Mouse (Mus musculus) hindbrain, embryonic 11.5 days (tissue): ENCODE results near the gene Orai2. TPM values are rescaled to one million over a fixed set of nuclear protein-coding genes. Genes with fewer than 3 reads are reported as not detected.
A peak's percentile ranks its signal among the peaks of the same experiment; 100 is the strongest.
"Not testable (repeated sequence)": the region's sequence is repeated elsewhere in the genome, so short reads cannot be mapped to it uniquely, and the experiment has no call there.

Experiments used
- ATAC-seq: fragments of 200-750 bp; cut with Nextera tagmentation; 2 replicates; pipeline ENCODE4 v1.8.0; 2017; ENCODE audit warnings: mild to moderate bottlenecking, moderate TSS enrichment, moderate library complexity; ENCODE audit not compliant: low FRiP score
- DNase-seq: peaks from one replicate; pipeline ENCODE4 v3.0.0-alpha.2; 2015; ENCODE audit warnings: low spot score
- H3K27ac ChIP-seq: fragments of 300-500 bp; sonication (generic); 2 replicates; pipeline ENCODE4 v1.5.1; 2014; ENCODE audit warnings: mild to moderate bottlenecking, low read depth, low read length
- H3K27me3 ChIP-seq: fragments of 300-500 bp; sonication (generic); 2 replicates; pipeline ENCODE4 v1.6.1; 2014; ENCODE audit warnings: mild to moderate bottlenecking, low read length, moderate library complexity, mixed read lengths; ENCODE audit not compliant: control insufficient read depth, insufficient read depth
- H3K36me3 ChIP-seq: fragments of 300-500 bp; sonication (generic); 2 replicates; pipeline ENCODE4 v1.6.1; 2014; ENCODE audit warnings: mild to moderate bottlenecking, low read length, moderate library complexity, mixed read lengths; ENCODE audit not compliant: control insufficient read depth, insufficient read depth
- H3K4me1 ChIP-seq: fragments of 300-500 bp; sonication (generic); replicated peaks from 2 replicates; pipeline ENCODE4 v1.6.1; 2014; ENCODE audit warnings: low read length, mixed read lengths; ENCODE audit not compliant: control insufficient read depth, insufficient read depth
- H3K4me2 ChIP-seq: fragments of 300-500 bp; sonication (generic); replicated peaks from 2 replicates; pipeline ENCODE4 v1.6.1; 2014; ENCODE audit warnings: mild to moderate bottlenecking, low read depth, low read length
- H3K4me3 ChIP-seq: fragments of 300-500 bp; sonication (generic); 2 replicates; pipeline ENCODE4 v1.5.1; 2014; ENCODE audit warnings: low read depth, low read length
- H3K9ac ChIP-seq: fragments of 300-500 bp; sonication (generic); 2 replicates; pipeline ENCODE4 v1.6.1; 2014; ENCODE audit warnings: low read depth, low read length
- H3K9me3 ChIP-seq: fragments of 300-500 bp; sonication (generic); 2 replicates; pipeline ENCODE4 v1.6.1; 2016; ENCODE audit warnings: low read length; ENCODE audit not compliant: control insufficient read depth
- WGBS: fragments of 180-500 bp; shearing (Covaris S2); extraction: QIAGEN DNeasy Blood & Tissue Kit; methylation state at CpG from one replicate; pipeline ENCODE4 v1.1.7; 2014; 5-methylcytosine and 5-hydroxymethylcytosine counted together
- polyA plus RNA-seq: library from polyadenylated mRNA; unstranded; fragments of >200 nt; fragmentation: Nextera tagmentation; extraction: Ambion mirVana; gene quantifications from 2 replicates; pipeline ENCODE4 v1.2.1, GENCODE M21; 2014

The Orai2 gene
- polyA plus RNA-seq, 1 experiment from 2014 or later: 8.2 TPM

DNA sequence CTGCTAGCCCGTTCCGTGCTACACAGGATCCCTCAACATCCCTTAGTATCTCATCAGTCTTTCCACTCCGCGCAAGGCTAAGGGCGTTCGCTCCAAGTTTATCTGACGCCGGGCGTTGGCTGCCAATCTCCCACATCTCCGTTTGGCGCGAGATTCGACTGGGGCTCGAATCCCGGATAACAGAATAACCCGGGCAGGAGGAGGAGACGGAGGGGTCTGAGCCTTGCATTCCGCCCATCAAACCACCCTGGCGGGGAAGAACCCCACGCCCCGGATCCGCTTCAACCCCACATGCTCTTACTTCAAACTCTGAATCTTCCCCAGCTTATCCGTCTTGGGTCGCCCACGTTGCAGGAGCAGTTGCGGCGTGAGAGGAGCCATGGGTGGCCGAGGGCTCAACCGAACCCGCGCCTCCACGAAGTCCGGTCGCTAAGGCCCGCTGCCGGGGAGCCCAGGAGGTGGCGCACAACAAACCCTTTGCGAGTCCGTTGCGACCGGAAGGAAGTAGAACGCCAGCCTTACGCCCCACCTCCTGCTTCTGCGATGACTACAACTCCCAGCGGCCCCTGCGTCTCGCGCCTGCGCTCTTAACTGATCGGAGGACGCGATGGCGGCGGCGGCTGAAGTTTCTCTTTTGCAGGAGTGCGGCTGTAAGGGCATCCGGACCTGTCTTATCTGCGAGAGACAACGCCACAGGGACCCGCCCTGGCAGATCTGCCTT is 34.8 kb downstream of the Orai2 start, which contains the start of the genes Lrwd1 and Alkbh4:
Gene Lrwd1 (minus strand): TSS at position 504 of the 721 bp plus-strand sequence.
Gene Alkbh4 (plus strand): TSS at position 576 of the 721 bp plus-strand sequence.
- Histone ChIP-seq H3K4me2 (peak within 1 kb of the TSS; percentile 78), H3K36me3 (peaks cover 2% of the 10 kb centered on the region; the same call in 1 of the 2 replicates), H3K27me3 (no peaks in the 10 kb centered on the region), H3K4me3 (peak within 1 kb of the TSS; percentile 75), H3K27ac (no peak within 1 kb of the TSS), H3K9me3 (no peaks in the 10 kb centered on the region), H3K9ac (peak within 1 kb of the TSS; percentile 79), H3K4me1 (no peaks in the 10 kb centered on the region; the same call in 1 of the 2 replicates)
- peak; percentile 98 for DNase-seq
- under 1% methylated on average over 59 of the region's 60 CpGs for WGBS
- peak; percentile 88 for ATAC-seq

DNA sequence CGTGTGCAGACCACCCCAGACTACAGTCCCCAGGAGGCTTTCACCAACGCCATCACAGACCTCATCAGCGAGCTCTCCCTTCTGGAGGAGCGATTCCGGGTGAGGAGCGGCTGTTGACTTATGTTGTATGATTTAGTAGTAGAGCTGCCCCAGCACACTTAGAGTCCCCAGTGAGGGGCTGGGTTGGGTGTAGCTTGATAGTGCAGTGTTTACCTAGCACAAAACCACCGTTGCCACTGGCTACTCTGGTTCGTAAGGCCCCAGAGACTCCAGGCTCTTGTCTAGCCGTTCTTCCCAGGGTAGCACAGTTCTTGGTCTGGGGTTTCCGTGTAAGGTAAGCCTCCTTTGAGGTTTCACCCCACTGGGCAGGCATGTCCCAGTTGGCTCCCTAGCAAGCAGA is 48.3 kb downstream of the Orai2 start:
- 89% methylated on average over 10 of the region's 10 CpGs for WGBS
- H3K4me2 ChIP-seq: no peak overlapping the region
- no peak for ATAC-seq
- no peaks in the 10 kb centered on the region for H3K27me3 ChIP-seq
- no peak overlapping the region for H3K9ac ChIP-seq
- no peak overlapping the region for H3K27ac ChIP-seq
- peaks cover 4% of the 10 kb centered on the region for H3K4me1 ChIP-seq
- no peak overlapping the region for H3K4me3 ChIP-seq
- no peaks in the 10 kb centered on the region for H3K9me3 ChIP-seq
- no peak for DNase-seq
- peaks cover 19% of the 10 kb centered on the region for H3K36me3 ChIP-seq

- peaks cover 5% of the 10 kb centered on the region for H3K4me1 ChIP-seq
- ATAC-seq (peak; percentile 70), DNase-seq (no peak)
- H3K27me3 ChIP-seq: no peaks in the 10 kb centered on the region
- no peaks in the 10 kb centered on the region for H3K9me3 ChIP-seq
- 0% methylated on average over 22 of the region's 22 CpGs for WGBS
- H3K36me3 ChIP-seq: peaks cover 4% of the 10 kb centered on the region; the same call in 1 of the 2 replicates
- peak overlapping the region; percentile 90 for H3K4me3 ChIP-seq
- peak overlapping the region; percentile 78 for H3K4me2 ChIP-seq
- H3K27ac ChIP-seq: 0 out of 2 replicates have a peak overlapping the region, but pooled peaks have one; percentile 20
- peak overlapping the region; percentile 80 for H3K9ac ChIP-seq
Observed at GRCm38 (mm10) chr5:136116784-136117112, 53.8 kb downstream of the Orai2 start.

GRCm38 (mm10) chr5:136115891-136116783 is 54.4 kb downstream of the Orai2 start, which contains the start of gene Polr2j:
Gene Polr2j, plus strand, starts transcription at chr5:136116631.
- Histone ChIP-seq H3K27me3 (no peaks in the 10 kb centered on the region), H3K9ac (peak within 1 kb of the TSS; percentile 80), H3K4me3 (peak within 1 kb of the TSS; percentile 90), H3K27ac (0 out of 2 replicates have a peak within 1 kb of the TSS, but pooled peaks have one; percentile 20), H3K4me1 (peaks cover 5% of the 10 kb centered on the region), H3K9me3 (no peaks in the 10 kb centered on the region), H3K36me3 (peaks cover 4% of the 10 kb centered on the region; the same call in 1 of the 2 replicates), H3K4me2 (peak within 1 kb of the TSS; percentile 78)
- ATAC-seq (peak; percentile 94), DNase-seq (peak; percentile 99)
- WGBS: 3% methylated on average over 42 of the region's 42 CpGs

DNA sequence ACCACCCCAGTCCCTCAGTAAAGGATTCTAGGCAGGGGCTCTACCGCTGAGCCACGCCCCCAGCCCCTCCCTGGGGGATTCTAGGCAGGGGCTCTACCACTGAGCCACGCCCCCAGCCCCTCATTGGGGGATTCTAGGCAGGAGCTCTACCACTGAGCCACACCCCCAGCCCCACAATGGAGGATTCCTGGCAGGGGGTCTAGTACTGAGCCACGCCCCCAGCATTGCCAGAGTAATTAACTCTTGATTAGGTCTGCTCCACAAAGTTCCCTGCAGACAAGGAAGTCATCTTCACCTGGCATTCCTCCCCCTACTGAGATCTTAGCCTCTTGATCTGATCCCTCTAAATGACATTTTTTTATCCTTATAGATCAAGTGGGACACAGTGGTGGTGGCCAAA is 57.0 kb downstream of the Orai2 start:
- not testable (repeated sequence) for H3K27me3 ChIP-seq, ATAC-seq, H3K9ac ChIP-seq, DNase-seq, H3K4me3 ChIP-seq, H3K36me3 ChIP-seq, H3K4me2 ChIP-seq, H3K27ac ChIP-seq, H3K9me3 ChIP-seq, H3K4me1 ChIP-seq
- 25% methylated on average over 3 of the region's 4 CpGs for WGBS

GRCm38 (mm10) chr5:136109042-136109441 is 61.5 kb downstream of the Orai2 start:
- Histone ChIP-seq H3K9ac (no peak overlapping the region), H3K9me3 (no peaks in the 10 kb centered on the region), H3K36me3 (no peaks in the 10 kb centered on the region), H3K4me2 (no peak overlapping the region), H3K27ac (no peak overlapping the region), H3K27me3 (no peaks in the 10 kb centered on the region), H3K4me3 (no peak overlapping the region), H3K4me1 (no peaks in the 10 kb centered on the region)
- DNase-seq (no peak), ATAC-seq (no peak)
- WGBS: 75% methylated on average over 3 of the region's 3 CpGs

DNA sequence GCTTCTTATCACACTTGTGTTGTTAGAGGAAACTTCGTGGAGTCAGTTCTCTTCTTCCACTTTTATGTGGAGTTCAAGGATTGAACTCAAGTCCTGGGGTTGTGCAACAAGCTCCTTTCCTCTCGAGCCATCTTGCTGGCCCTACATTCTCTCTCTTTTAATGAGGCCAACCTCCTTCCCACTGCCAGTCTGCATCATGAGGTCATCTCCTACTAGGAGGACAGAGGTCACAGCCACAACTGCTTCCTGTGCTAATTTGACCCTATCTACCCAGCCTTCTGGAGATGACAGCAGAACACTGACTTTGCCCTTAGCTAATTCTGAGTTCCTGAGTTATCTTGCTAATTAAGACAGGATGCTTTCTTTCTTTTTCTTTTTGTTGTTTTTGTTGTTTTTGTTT is 62.0 kb downstream of the Orai2 start:
- no peaks in the 10 kb centered on the region for H3K36me3 ChIP-seq
- no peak overlapping the region for H3K4me3 ChIP-seq
- H3K27ac ChIP-seq: no peak overlapping the region
- no peaks in the 10 kb centered on the region for H3K4me1 ChIP-seq
- no peaks in the 10 kb centered on the region for H3K27me3 ChIP-seq
- no peak overlapping the region for H3K4me2 ChIP-seq
- ATAC-seq (no peak), DNase-seq (no peak)
- no peak overlapping the region for H3K9ac ChIP-seq
- H3K9me3 ChIP-seq: no peaks in the 10 kb centered on the region
- 60% methylated on average over 2 of the region's 2 CpGs for WGBS

DNA sequence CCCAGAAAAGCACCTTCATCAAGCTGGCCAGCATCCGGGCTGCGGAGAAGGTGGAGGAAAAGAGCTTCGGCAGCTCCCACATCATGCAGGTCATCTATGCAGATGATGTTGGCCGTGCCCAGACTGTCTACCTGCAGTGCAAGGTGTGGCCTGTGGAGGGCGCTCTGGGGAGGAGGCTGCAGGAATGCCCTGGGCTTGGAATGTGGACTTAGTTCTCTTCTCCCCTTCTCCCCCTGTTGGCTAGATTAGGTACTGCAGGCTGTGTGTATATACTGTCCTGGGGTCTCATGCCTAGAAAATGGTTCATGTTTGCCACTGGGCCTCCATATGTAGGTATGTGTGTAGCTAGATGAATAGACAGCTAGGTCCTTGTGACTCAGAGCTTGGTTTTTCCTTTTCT is 66.0 kb downstream of the Orai2 start:
- Histone ChIP-seq H3K27ac (no peak overlapping the region), H3K4me2 (no peak overlapping the region), H3K4me1 (peaks cover 4% of the 10 kb centered on the region; the same call in 1 of the 2 replicates), H3K4me3 (no peak overlapping the region), H3K27me3 (peaks cover 11% of the 10 kb centered on the region), H3K9ac (no peak overlapping the region), H3K36me3 (no peaks in the 10 kb centered on the region), H3K9me3 (no peaks in the 10 kb centered on the region)
- DNase-seq (peak; percentile 49), ATAC-seq (no peak)
- 82% methylated on average over 5 of the region's 5 CpGs for WGBS
